In genomic region chr10:121090006-121090405, GRCm38 (mm10) we compare ENCODE assay signal across 13 mouse cellular contexts. TPM values are rescaled to one million over a fixed set of nuclear protein-coding genes. Genes with fewer than 3 reads are reported as not detected.
A peak's percentile ranks its signal among the peaks of the same experiment; 100 is the strongest.
DNase-seq lines count a peak whose midpoint lies in the region; ATAC-seq and TF ChIP-seq lines count a peak whose summit lies in the region.
"Had no signal": no experiment of that assay in that cellular context is flagged by ENCODE, and none has a peak within 500 bp of the region (broad histone marks: within the 10 kb centered on the region; RNA-seq: fewer than 3 reads in every experiment).

No protein-coding gene starts in this region.

- no peak overlapping the region for H3K4me3 ChIP-seq in kidney, postnatal 0 days (replicated peaks; ENCODE audit: low read depth, low read length)
- H3K4me3 ChIP-seq in forebrain, embryonic 12.5 days (replicated peaks) = no peak overlapping the region
- no peak overlapping the region for H3K4me3 ChIP-seq in liver, embryonic 14.5 days (ENCODE audit: insufficient read depth in 1 of 2, low read depth in 2 of 2, low read length in 2 of 2)

- TF ChIP-seq CTCF in kidney, postnatal 0 days (IDR thresholded peaks at IDR 0.05; ENCODE audit: low read depth) = no peak
- TF ChIP-seq CTCF in liver, embryonic 14.5 days (IDR thresholded peaks at IDR 0.05; ENCODE audit: low read depth) = no peak

- no peaks in the 10 kb centered on the region for H3K9me3 ChIP-seq in kidney, postnatal 0 days (replicated peaks; ENCODE audit: low read length)
- no peaks in the 10 kb centered on the region for H3K9me3 ChIP-seq in forebrain, embryonic 12.5 days
- H3K9me3 ChIP-seq in liver, embryonic 14.5 days (ENCODE audit: control insufficient read depth, low read length) = no peaks in the 10 kb centered on the region

- peak overlapping the region; percentile 34; the same call in 1 of the 2 replicates for H3K4me2 ChIP-seq in kidney, postnatal 0 days (ENCODE audit: low read length)
- H3K4me2 ChIP-seq in forebrain, embryonic 12.5 days = peak overlapping the region; percentile 33
- H3K4me2 ChIP-seq in liver, embryonic 14.5 days (ENCODE audit: low read depth) = peak overlapping the region; percentile 20; the same call in 1 of the 2 replicates

- WGBS in kidney, postnatal 0 days = 22% methylated on average over 8 of the region's 8 CpGs
- 11% methylated on average over 8 of the region's 8 CpGs for WGBS in forebrain, embryonic 12.5 days
- WGBS in liver, embryonic 14.5 days (ENCODE audit: insufficient replicate concordance) = 12% methylated on average over 8 of the region's 8 CpGs

- no peaks in the 10 kb centered on the region for H3K36me3 ChIP-seq in kidney, postnatal 0 days (ENCODE audit: insufficient read depth, low read length)
- no peaks in the 10 kb centered on the region for H3K36me3 ChIP-seq in forebrain, embryonic 12.5 days (replicated peaks)
- no peaks in the 10 kb centered on the region for H3K36me3 ChIP-seq in liver, embryonic 14.5 days (replicated peaks; ENCODE audit: control insufficient read depth, insufficient read depth, low read depth)
- H3K36me3 ChIP-seq: G1E had no signal

- TF ChIP-seq EP300 in liver, embryonic 14.5 days (IDR thresholded peaks at IDR 0.05; ENCODE audit: low read depth) = no peak

- no peak for ATAC-seq in kidney, postnatal 0 days (replicated peaks; ENCODE audit: low FRiP score, low read depth)
- ATAC-seq in common myeloid progenitor, adult 5-6 weeks (replicated peaks; ENCODE audit: low read depth, poor library complexity, severe bottlenecking) = peak; percentile 64
- ATAC-seq in forebrain, embryonic 12.5 days (ENCODE audit: low FRiP score) = no peak
- no peak for ATAC-seq in liver, embryonic 14.5 days (ENCODE audit: insufficient read depth)
- ATAC-seq in inflammation-experienced regulatory T-cells, adult 6 months = no peak

- no peaks in the 10 kb centered on the region for H3K4me1 ChIP-seq in kidney, postnatal 0 days (replicated peaks; ENCODE audit: insufficient read depth, low read length)
- H3K4me1 ChIP-seq in forebrain, embryonic 12.5 days = peaks cover 9% of the 10 kb centered on the region
- H3K4me1 ChIP-seq in liver, embryonic 14.5 days (replicated peaks; ENCODE audit: control insufficient read depth in 2 of 2, insufficient read depth in 2 of 2, low read length in 1 of 2) = peaks cover 0 to 1% of the 10 kb centered on the region in 2 experiments; a peak in 1 of 4 replicates

- no peak overlapping the region for H3K9ac ChIP-seq in kidney, postnatal 0 days (ENCODE audit: low read depth, low read length)
- H3K9ac ChIP-seq in forebrain, embryonic 12.5 days = no peak overlapping the region
- no peak overlapping the region for H3K9ac ChIP-seq in liver, embryonic 14.5 days (replicated peaks)

- no peaks in the 10 kb centered on the region for H3K27me3 ChIP-seq in kidney, postnatal 0 days (ENCODE audit: insufficient read depth, low read length)
- H3K27me3 ChIP-seq in forebrain, embryonic 12.5 days = no peaks in the 10 kb centered on the region
- no peaks in the 10 kb centered on the region for H3K27me3 ChIP-seq in liver, embryonic 14.5 days (ENCODE audit: control insufficient read depth, insufficient read depth, low read length)

- DNase-seq in kidney, postnatal 0 days (ENCODE audit: low spot score) = no peak
- DNase-seq in kidney, adult 8-10 months = no peak
- DNase-seq in liver, embryonic 14.5 days (ENCODE audit: low read depth in 3 of 3, low spot score in 3 of 3) = no peak
- DNase-seq in thymus, postnatal 14 days = no peak
- DNase-seq in adrenal gland, postnatal 25 days = no peak
- DNase-seq: cerebellum, adult 9-10 months; heart, postnatal 36 days; kidney, postnatal 4 days; left cerebral cortex, postnatal 4 days had no signal

- no peak overlapping the region for H3K27ac ChIP-seq in kidney, postnatal 0 days
- H3K27ac ChIP-seq in forebrain, embryonic 12.5 days = no peak overlapping the region
- no peak overlapping the region for H3K27ac ChIP-seq in liver, embryonic 14.5 days

RNA-seq across cellular contexts. Expression of gene Wif1, which starts 56.2 kb away (rescaled TPM):
- polyA plus RNA-seq in kidney, postnatal 0 days (2015; fragmentation: Nextera tagmentation; extraction: Ambion mirVana) = 2.1 and 2.3 TPM in 2 replicates
- total RNA-seq in common myeloid progenitor, adult 5-6 weeks (2017) = not detected in 2 replicates
- polyA plus RNA-seq in forebrain, embryonic 12.5 days (2016; fragmentation: Nextera tagmentation; extraction: Ambion mirVana) = 7.0 and 9.2 TPM in 2 replicates
- 0.41 and 0.54 TPM in 2 replicates for polyA plus RNA-seq in liver, embryonic 14.5 days (2012; rRNA removed)
- 0.67 and 0.76 TPM in 2 replicates for polyA plus RNA-seq in liver, embryonic 14.5 days (2014; fragmentation: Nextera tagmentation; extraction: Ambion mirVana)
- polyA plus RNA-seq in inflammation-experienced regulatory T-cells, adult 6 months (2017; shearing (Covaris generic)) = not detected
- 0.18 TPM in 1 of 2 replicates, not detected in the other for total RNA-seq in adrenal gland, postnatal 25 days (2021)
- total RNA-seq: G1E had no signal
- polyA plus RNA-seq: G1E had no signal
